Mouse (Mus musculus): ENCODE data around the gene Cmtm3. TPM values are rescaled to one million over a fixed set of nuclear protein-coding genes. Genes with fewer than 3 reads are reported as not detected.
A peak's percentile ranks its signal among the peaks of the same experiment; 100 is the strongest.
"Not testable (repeated sequence)": the region's sequence is repeated elsewhere in the genome, so short reads cannot be mapped to it uniquely, and the experiment has no call there.

Gene Cmtm3
- 84.6 and 90.8 TPM in 2 replicates for polyA plus RNA-seq (2014; fragmentation: Nextera tagmentation; extraction: Ambion mirVana)

DNA sequence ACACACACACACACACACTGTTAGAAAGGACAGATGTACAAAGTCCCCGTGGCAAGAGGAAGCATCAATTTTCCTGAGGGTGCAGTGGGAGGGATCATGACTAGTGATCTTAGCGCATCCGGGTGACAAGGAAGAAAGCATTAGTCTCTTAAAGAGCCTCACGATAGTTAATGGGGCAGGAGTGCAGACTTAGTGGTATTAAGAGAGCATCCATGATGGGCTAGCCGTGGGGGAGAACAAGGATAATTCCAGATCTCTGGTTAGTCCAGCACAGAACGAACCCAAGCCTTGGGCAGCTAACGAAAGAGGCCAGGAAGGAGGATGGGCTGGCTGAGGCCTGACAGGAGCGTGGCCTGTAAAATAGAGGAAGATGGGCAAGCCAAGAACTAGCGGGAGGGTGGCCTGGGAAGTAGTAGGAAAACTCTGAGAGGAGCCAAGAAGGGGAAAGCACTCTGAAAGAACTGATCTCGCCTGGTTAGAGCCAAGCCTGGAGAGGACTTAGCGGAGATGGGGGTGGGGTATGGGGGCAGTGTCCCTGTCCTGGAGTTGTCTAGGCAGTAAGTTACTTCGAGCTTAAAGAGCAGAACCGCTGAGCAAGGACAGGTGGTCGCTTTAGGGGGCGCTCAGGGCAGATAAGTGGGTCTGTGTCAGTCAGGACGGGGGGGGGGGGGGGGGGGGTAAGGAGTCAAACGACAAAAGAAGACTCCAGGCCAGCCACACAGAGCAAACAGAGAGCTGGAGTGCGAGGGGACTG lies at the start of gene Cmtm3:
Gene Cmtm3, plus strand, starts transcription at position 182 of the 754 bp plus-strand sequence.
- Histone ChIP-seq H3K9me3 (ENCODE audit: control insufficient read depth, low read length) (no peaks in the 10 kb centered on the region), H3K4me3 (ENCODE audit: low read depth, low read length) (peak within 1 kb of the TSS; percentile 55), H3K36me3 (ENCODE audit: control insufficient read depth, insufficient read depth, low read length) (no peaks in the 10 kb centered on the region), H3K4me1 (ENCODE audit: control insufficient read depth, insufficient read depth, low read length) (peaks cover 3% of the 10 kb centered on the region; the same call in 1 of the 2 replicates), H3K27ac (ENCODE audit: low read depth, low read length) (no peak within 1 kb of the TSS), H3K4me2 (ENCODE audit: low read depth) (peak within 1 kb of the TSS; percentile 73), H3K9ac (ENCODE audit: low read length) (peak within 1 kb of the TSS; percentile 74), H3K27me3 (ENCODE audit: control insufficient read depth, insufficient read depth, low read length) (no peaks in the 10 kb centered on the region)
- no peak for DNase-seq (ENCODE audit: low spot score)
- 18% methylated on average over 17 of the region's 18 CpGs for WGBS
- ATAC-seq (ENCODE audit: insufficient read depth, low FRiP score, low TSS enrichment) = no peak

- not testable (repeated sequence) for H3K9ac ChIP-seq (ENCODE audit: low read length); H3K27ac ChIP-seq (ENCODE audit: low read depth, low read length); H3K27me3 ChIP-seq (ENCODE audit: control insufficient read depth, insufficient read depth, low read length); DNase-seq (ENCODE audit: low spot score); H3K9me3 ChIP-seq (ENCODE audit: control insufficient read depth, low read length); ATAC-seq (ENCODE audit: insufficient read depth, low FRiP score, low TSS enrichment); H3K4me2 ChIP-seq (ENCODE audit: low read depth); H3K4me3 ChIP-seq (ENCODE audit: low read depth, low read length); H3K36me3 ChIP-seq (ENCODE audit: control insufficient read depth, insufficient read depth, low read length); H3K4me1 ChIP-seq (ENCODE audit: control insufficient read depth, insufficient read depth, low read length)
- WGBS = 92% methylated on average over 10 of the region's 12 CpGs
Observed at GRCm38 (mm10) chr8:104293081-104293480, 46.1 kb upstream of the Cmtm3 start, which contains the start of gene Cmtm2a. Gene Cmtm2a (minus strand): TSS chr8:104293181.

GRCm38 (mm10) chr8:104294396-104294795 lies 44.8 kb upstream of the Cmtm3 start:
- no peak overlapping the region for H3K9ac ChIP-seq (ENCODE audit: low read length)
- 94% methylated on average over 1 of the region's 1 CpGs for WGBS
- no peaks in the 10 kb centered on the region for H3K4me1 ChIP-seq (ENCODE audit: control insufficient read depth, insufficient read depth, low read length)
- DNase-seq (ENCODE audit: low spot score) (no peak), ATAC-seq (ENCODE audit: insufficient read depth, low FRiP score, low TSS enrichment) (no peak)
- no peaks in the 10 kb centered on the region for H3K9me3 ChIP-seq (ENCODE audit: control insufficient read depth, low read length)
- no peak overlapping the region for H3K27ac ChIP-seq (ENCODE audit: low read depth, low read length)
- H3K27me3 ChIP-seq (ENCODE audit: control insufficient read depth, insufficient read depth, low read length) = no peaks in the 10 kb centered on the region
- H3K36me3 ChIP-seq (ENCODE audit: control insufficient read depth, insufficient read depth, low read length) = no peaks in the 10 kb centered on the region
- H3K4me3 ChIP-seq (ENCODE audit: low read depth, low read length) = no peak overlapping the region
- H3K4me2 ChIP-seq (ENCODE audit: low read depth) = no peak overlapping the region

GRCm38 (mm10) chr8:104301577-104301976 lies 37.6 kb upstream of the Cmtm3 start:
- H3K27me3 ChIP-seq (ENCODE audit: control insufficient read depth, insufficient read depth, low read length); H3K4me2 ChIP-seq (ENCODE audit: low read depth); H3K27ac ChIP-seq (ENCODE audit: low read depth, low read length); H3K9me3 ChIP-seq (ENCODE audit: control insufficient read depth, low read length); H3K36me3 ChIP-seq (ENCODE audit: control insufficient read depth, insufficient read depth, low read length); H3K4me3 ChIP-seq (ENCODE audit: low read depth, low read length); H3K9ac ChIP-seq (ENCODE audit: low read length); H3K4me1 ChIP-seq (ENCODE audit: control insufficient read depth, insufficient read depth, low read length): not testable (repeated sequence)
- 10% methylated on average over 3 of the region's 3 CpGs for WGBS
- ATAC-seq (ENCODE audit: insufficient read depth, low FRiP score, low TSS enrichment) (peak; percentile 67; the same call in 1 of the 2 replicates), DNase-seq (ENCODE audit: low spot score) (peak; percentile 26)

DNA sequence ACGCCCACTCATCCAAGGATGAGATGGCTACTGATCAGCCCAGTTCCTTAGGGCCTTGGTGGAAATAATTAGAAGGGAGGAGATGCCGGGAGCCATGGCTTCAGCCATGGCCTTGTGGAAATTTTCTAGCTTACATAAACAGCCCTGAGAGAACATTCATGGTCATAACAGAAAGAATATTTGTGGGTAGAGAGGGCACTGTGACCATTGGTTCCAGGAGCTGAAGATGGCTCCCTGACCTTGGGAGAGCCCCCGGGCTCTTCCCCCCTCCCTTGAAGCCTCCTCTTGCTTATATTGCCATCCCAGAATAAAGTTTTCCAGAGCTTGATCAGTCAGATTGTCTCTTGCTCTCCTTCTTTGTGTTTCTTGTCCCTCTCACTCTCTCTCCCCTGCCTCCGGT lies 36.7 kb upstream of the Cmtm3 start:
- WGBS = 93% methylated on average over 4 of the region's 4 CpGs
- ATAC-seq (ENCODE audit: insufficient read depth, low FRiP score, low TSS enrichment) = not testable (repeated sequence)

GRCm38 (mm10) chr8:104304962-104305361 lies 34.2 kb upstream of the Cmtm3 start:
- no peaks in the 10 kb centered on the region for H3K36me3 ChIP-seq (ENCODE audit: control insufficient read depth, insufficient read depth, low read length)
- DNase-seq (ENCODE audit: low spot score) (no peak), ATAC-seq (ENCODE audit: insufficient read depth, low FRiP score, low TSS enrichment) (no peak)
- H3K4me3 ChIP-seq (ENCODE audit: low read depth, low read length) = no peak overlapping the region
- H3K4me2 ChIP-seq (ENCODE audit: low read depth) = no peak overlapping the region
- H3K9me3 ChIP-seq (ENCODE audit: control insufficient read depth, low read length) = no peaks in the 10 kb centered on the region
- 87% methylated on average over 11 of the region's 11 CpGs for WGBS
- H3K27ac ChIP-seq (ENCODE audit: low read depth, low read length) = no peak overlapping the region
- no peaks in the 10 kb centered on the region for H3K4me1 ChIP-seq (ENCODE audit: control insufficient read depth, insufficient read depth, low read length)
- H3K9ac ChIP-seq (ENCODE audit: low read length) = no peak overlapping the region
- no peaks in the 10 kb centered on the region for H3K27me3 ChIP-seq (ENCODE audit: control insufficient read depth, insufficient read depth, low read length)

More for the DNA sequence above, 36.7 kb upstream of the Cmtm3 start:
- H3K9ac ChIP-seq (ENCODE audit: low read length); H3K9me3 ChIP-seq (ENCODE audit: control insufficient read depth, low read length); H3K4me3 ChIP-seq (ENCODE audit: low read depth, low read length); DNase-seq (ENCODE audit: low spot score); H3K4me2 ChIP-seq (ENCODE audit: low read depth); H3K27me3 ChIP-seq (ENCODE audit: control insufficient read depth, insufficient read depth, low read length); H3K36me3 ChIP-seq (ENCODE audit: control insufficient read depth, insufficient read depth, low read length); H3K4me1 ChIP-seq (ENCODE audit: control insufficient read depth, insufficient read depth, low read length); H3K27ac ChIP-seq (ENCODE audit: low read depth, low read length): not testable (repeated sequence)

- not testable (repeated sequence) for H3K27me3 ChIP-seq (ENCODE audit: control insufficient read depth, insufficient read depth, low read length); DNase-seq (ENCODE audit: low spot score); H3K27ac ChIP-seq (ENCODE audit: low read depth, low read length); ATAC-seq (ENCODE audit: insufficient read depth, low FRiP score, low TSS enrichment); H3K9me3 ChIP-seq (ENCODE audit: control insufficient read depth, low read length); H3K9ac ChIP-seq (ENCODE audit: low read length); H3K4me1 ChIP-seq (ENCODE audit: control insufficient read depth, insufficient read depth, low read length); H3K4me2 ChIP-seq (ENCODE audit: low read depth); H3K4me3 ChIP-seq (ENCODE audit: low read depth, low read length); H3K36me3 ChIP-seq (ENCODE audit: control insufficient read depth, insufficient read depth, low read length)
- WGBS = 49% methylated on average over 6 of the region's 6 CpGs
Observed at GRCm38 (mm10) chr8:104308341-104308740, 30.9 kb upstream of the Cmtm3 start.

GRCm38 (mm10) chr8:104309441-104310155 lies 29.6 kb upstream of the Cmtm3 start, which contains the start of the genes Gm45711 and Cmtm1:
Gene Gm45711 (minus strand): TSS chr8:104310081.
Gene Cmtm1 (minus strand): TSS chr8:104310145.
- H3K4me1 ChIP-seq (ENCODE audit: control insufficient read depth, insufficient read depth, low read length); H3K4me3 ChIP-seq (ENCODE audit: low read depth, low read length); H3K27ac ChIP-seq (ENCODE audit: low read depth, low read length); H3K27me3 ChIP-seq (ENCODE audit: control insufficient read depth, insufficient read depth, low read length); H3K36me3 ChIP-seq (ENCODE audit: control insufficient read depth, insufficient read depth, low read length); H3K9ac ChIP-seq (ENCODE audit: low read length); DNase-seq (ENCODE audit: low spot score); H3K4me2 ChIP-seq (ENCODE audit: low read depth); ATAC-seq (ENCODE audit: insufficient read depth, low FRiP score, low TSS enrichment); H3K9me3 ChIP-seq (ENCODE audit: control insufficient read depth, low read length): not testable (repeated sequence)
- 93% methylated on average over 33 of the region's 36 CpGs for WGBS
